Mouse (Mus musculus) gonadal fat pad, adult 2 months (tissue): ENCODE data around the gene Pcbp2. TPM values are rescaled to one million over a fixed set of nuclear protein-coding genes. Genes with fewer than 3 reads are reported as not detected.

ENCODE experiments used
- DNase-seq: peaks from one replicate; pipeline ENCODE4 v3.0.0-alpha.2; 2012; ENCODE audit warnings: low read depth
- polyA plus RNA-seq: library from polyadenylated mRNA; depleted of rRNA; stranded (reverse); fragments of >200 nt; gene quantifications from 2 replicates; pipeline ENCODE4 v1.2.3, GENCODE M21; 2012

The Pcbp2 gene
- polyA plus RNA-seq, 1 experiment: 357 TPM

DNA sequence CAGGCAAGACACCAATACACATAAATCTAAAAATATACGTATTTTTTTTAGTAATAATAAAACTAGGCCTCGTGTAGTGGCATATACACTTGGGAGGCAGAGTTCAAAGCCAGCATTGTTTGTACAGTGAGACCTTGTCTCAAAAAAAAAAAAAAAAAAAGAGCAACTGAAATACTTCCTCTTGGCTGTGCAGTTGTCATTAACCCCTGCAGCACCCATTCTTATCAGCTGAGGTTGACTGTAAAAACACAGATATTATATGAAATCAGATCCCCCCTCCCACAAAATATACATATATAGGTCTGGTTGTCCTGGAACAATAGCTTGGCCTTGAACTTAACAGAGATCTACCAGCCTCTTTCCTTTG, 36.1 kb downstream of the Pcbp2 start:
- DNase-seq: no peak

DNA sequence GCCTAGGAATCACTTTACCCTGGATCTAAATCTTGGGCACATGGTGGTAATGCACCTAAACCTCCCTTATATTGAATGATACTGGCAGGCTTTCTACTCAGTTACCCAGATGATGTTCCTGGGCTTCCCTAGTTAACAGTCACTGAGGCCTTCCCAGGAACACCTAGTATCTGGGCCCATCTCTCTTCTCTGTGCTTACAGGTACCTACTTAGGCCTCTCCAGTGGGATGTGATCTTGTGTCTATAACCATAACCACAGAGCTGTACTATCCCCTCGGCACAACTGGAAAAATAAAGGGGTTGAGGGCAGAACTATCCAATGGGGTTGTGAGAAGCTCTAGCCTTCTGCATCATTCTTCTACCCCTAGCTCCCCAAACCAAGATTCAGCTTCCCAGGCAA, 36.5 kb downstream of the Pcbp2 start:
- DNase-seq: no peak

DNA sequence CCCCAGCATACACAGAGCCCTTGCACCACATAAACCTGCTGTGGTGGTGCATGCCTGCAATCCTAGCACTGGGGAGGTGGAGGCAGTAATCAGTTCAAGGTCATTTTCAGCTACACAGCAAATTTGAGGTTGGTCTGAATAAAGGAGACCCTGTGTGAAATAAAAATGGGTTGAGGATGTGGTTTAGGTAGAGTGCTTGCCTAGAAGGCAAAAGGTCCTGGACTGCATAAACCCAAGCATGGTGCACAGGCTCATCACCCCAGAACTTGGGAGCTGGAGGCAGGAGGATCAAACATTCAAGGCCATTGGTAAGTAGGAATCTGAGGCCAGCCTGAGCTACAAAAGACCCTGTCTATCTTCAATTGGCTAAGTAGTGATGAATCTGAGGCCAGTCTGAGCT, 37.2 kb downstream of the Pcbp2 start:
- DNase-seq: no peak

DNA sequence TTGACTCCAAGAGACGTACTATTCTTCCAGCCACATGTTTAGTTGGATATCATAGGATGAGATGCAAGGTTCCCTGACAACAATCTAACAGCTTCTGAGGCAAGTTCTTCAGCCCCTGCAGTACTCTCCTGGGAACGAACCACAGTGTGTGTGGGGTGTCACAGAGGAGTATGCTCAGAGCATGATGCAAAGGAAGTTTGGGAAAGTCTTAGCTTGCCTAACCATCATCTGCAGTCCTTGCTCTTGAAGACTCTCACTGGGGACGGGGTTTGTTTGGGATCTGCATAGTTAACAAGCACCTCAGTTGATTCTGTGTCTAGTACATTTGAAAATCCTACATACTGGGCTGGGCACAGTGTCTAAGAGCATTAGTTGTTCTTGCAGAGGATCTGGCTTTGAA, 38.0 kb downstream of the Pcbp2 start:
- DNase-seq: no peak

DNA sequence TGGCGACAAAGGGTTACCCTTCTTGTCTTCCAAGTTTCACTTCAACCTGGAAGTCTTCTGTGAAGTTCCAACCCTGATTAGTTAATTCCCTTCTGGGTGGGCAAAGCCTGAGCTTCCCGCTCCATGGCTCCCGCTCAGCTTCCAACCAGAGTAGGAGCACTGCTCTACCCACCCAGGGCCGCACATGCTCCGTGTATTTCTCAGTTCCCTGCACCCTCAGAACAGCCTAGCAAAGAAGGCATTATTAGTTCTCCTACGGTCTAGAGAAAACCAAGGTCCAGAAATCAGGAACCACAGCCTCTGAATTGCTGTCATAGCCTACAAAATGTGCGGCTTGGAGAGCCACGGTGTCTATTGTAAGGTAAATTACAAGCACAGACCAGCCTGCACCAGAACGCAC, 39.8 kb downstream of the Pcbp2 start:
- no peak for DNase-seq

DNA sequence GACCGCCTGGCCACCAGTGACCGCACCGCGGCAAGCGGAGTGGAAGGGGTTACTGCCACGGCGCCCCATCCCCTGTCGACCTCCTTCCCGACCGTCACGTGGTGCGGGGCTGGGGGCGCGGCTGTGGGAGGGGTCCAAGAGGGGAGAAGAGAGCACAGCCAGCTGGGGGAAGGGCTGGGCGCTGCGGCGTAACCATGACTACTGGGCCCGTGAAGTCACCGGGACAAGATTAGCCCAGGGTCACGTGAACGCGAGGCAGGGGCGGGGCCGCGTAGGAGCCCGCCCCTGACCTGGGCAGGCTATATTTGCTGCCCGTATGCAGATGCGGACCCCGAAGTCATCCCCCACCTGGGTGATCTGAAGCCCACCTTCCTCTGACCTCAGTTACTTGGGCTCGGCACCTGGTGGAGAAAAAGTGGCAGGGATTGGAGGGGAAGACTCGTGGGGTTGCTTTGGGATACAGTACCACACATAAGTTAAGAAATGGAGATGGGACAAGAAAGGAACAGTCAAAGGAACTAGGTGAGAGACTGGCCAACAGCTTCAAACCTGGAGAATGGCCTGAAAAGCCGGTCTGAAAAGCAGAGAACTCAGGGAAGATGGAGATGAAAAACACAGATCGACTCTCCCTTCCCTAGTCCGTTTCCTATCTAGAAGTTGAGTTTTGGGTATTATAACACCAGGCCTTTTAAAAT, 40.4 kb downstream of the Pcbp2 start:
- DNase-seq: no peak

DNA sequence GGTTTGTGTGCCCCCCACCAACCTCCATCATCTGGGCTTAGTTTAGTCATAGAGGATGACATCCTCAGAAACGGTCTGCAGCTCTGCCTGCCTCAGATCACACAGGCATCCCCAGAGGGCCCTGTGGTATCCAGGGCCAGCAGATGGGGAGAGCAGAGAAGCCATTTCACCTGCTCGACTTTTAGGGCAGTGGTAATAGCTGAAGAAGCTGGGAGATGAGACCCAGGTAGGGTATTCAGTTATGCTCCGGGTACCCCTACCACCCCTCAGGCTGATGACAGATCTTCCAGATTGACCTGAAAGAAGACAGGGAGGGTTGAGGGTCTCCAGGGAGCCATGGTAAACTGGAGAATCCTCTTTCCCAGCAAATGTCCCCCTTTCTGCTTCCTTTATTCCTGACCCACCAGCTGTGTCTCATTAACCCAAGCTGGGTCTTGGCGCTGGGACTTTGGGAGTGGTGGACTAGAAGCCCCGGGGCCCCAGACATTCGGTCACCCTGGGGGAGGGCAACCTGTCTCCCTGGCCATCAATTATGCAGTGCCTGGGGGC, 41.0 kb downstream of the Pcbp2 start:
- DNase-seq: no peak

DNA sequence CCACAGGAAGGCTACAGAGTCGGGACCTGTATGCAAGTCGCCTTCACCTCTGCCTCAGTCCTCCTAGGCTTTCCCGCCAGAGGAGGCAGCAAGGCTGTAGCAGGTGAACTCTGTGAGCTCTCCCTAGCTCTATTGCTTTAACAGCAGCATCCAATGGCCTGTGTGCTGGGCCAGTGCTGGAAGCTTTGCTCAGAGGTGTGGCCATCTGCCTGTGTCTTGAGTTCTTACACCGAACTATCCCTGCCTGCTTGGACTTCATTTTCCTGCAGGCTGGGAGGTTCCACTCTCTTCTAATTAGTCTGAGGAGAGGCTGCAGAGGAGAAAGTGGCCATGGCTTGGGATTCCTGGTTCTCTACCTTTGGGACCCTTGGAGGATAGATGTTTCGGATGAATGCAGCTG, 41.7 kb downstream of the Pcbp2 start:
- DNase-seq: no peak

DNA sequence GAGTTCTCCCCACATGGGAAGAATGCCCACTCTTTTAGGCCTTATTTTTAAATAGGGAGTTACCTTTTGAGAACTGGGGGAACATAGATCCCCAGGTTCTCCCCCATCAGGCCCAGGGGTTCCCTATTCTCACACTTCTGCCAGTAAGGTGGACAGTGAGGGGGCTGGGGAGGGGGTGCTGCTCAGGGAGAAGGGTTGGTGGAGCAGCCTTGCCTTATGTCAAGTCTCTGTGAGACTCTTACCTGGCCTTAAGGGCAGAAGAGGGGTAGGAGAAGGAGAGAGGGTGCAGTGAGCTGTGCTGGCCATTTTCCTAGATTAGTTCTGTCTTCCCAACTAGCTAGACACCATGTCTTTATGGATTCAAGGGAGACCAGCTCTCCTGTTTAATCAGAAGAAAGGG, 42.1 kb downstream of the Pcbp2 start:
- no peak for DNase-seq

DNA sequence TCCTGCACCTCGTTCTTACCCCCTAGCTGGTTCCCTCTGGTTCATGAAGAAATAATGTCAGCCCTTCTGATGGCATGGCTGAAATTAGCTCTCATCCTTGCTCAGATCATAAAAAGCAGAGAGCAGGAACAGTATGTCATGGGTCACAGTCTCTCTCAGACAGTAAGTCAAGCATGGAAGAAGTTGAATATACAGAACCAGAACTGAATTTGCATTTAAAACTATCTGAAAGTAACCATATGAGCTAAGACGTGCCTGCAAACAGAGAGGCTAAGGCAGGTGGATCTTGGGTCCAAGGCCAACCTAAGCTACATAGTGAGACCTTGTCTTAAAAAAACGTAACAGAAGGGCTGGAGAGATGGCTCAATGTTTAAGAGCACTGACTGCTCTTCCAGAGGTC, 42.7 kb downstream of the Pcbp2 start:
- no peak for DNase-seq

DNA sequence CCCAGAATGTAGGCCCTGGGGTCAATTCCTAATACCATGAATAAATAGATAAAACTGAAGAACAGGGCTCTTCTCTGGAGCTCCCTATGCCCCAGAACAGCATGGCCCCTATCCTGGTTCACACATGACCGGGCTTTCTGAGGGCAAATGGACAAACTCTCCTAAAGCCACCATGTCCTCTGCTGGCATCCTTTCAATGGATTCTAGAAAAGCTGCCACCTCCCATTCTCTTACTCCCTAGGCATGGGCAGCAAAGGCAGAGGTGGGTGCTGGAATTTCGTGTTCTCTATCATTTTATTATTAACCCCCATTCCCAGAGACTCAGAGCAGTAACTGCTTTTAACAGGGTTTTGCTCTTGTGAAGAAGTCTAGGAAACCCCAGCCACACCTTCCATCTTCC, 44.9 kb downstream of the Pcbp2 start:
- DNase-seq: no peak

DNA sequence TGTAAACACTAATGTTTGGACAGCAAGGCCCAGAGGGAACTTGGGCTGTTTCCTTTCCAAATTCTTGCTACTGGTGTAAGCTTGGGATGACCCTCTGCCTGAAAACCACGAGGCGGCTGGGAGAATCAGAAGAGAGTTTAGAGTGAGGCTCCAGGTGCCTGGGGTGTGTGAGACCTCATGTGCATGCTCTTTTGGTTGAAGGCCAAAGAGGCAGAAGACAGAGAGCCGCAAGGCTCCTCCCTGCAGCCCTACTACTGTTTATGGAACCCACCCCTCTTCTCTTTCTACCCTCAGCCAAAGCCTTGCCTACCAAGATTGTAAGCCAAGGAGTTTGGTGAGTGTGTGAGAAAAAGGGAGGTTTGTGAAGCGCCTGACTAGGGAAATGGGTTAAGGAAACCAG, 45.5 kb downstream of the Pcbp2 start:
- no peak for DNase-seq

DNA sequence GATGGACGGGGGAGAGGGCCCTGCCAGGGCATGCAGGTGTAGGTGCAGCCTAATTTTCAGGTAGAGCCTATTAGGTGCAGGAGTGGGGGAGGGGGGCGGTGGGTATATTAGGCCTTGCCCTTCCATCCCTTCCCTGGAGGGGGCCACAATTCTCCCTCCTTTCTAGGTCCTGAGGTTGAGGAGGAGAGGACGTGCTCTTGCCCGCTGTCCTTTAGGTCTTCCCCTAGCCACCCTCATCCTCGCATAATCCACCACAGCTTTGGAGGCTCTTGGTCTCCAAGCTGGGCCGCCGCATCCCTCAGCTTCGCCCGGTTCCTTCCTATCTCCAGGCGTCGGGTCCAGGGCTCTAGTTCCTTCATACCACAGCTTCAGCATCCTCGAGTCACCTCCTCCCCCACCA, 46.0 kb downstream of the Pcbp2 start:
- DNase-seq: no peak

DNA sequence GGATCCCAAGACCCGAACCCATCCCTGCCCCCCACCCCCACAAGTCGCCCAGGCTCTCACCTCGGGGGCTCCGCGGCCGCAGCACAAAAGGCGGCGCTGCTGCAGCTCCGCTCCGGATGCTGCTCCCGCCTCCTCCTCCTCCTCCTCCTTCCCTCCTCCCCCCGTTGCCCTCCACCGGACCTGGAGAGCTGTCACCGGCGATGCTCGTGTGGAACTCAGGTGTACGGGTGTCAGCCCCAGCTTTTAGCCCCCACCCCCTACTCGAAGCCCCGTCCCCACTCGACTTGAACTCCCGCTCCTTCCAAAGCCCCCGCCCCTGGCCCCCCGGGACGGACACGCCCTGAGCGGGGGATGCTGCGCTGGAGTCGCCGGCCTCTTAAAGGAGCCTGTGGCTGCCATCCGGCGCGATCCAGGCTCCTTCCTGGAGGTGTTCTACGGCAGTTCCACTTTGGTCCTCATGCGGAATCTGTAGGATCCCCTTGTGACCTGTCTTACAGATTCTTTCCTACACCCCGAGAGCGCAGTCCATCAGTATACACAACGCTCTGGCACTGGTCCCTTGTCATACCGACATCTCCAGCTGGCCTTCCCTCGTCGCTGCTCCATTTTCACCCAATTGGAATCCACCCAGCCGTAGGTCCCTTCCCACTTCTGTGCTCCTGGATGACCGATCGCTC, 46.5 kb downstream of the Pcbp2 start, which contains the start of gene Map3k12:
TSS of gene Map3k12 (minus strand) at position 337 of the 677 bp plus-strand sequence.
- peak; percentile 24 for DNase-seq

DNA sequence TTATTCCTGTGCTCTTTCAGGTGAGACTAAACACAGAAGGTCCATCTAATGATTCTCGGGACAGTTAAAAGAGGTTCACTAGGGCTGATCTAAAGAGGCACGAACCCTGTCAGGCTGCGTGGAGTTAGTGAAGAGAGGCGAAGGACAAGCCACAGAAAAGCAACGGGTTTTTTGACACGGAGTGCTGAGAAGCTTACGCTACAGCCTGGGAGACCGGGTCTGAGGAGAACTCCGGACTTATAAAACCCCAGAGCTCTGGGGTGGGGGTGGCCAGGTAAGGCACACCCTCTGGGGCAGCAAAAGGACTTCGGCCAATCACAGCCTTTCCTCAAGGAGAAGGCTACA, 47.3 kb downstream of the Pcbp2 start:
- no peak for DNase-seq

DNA sequence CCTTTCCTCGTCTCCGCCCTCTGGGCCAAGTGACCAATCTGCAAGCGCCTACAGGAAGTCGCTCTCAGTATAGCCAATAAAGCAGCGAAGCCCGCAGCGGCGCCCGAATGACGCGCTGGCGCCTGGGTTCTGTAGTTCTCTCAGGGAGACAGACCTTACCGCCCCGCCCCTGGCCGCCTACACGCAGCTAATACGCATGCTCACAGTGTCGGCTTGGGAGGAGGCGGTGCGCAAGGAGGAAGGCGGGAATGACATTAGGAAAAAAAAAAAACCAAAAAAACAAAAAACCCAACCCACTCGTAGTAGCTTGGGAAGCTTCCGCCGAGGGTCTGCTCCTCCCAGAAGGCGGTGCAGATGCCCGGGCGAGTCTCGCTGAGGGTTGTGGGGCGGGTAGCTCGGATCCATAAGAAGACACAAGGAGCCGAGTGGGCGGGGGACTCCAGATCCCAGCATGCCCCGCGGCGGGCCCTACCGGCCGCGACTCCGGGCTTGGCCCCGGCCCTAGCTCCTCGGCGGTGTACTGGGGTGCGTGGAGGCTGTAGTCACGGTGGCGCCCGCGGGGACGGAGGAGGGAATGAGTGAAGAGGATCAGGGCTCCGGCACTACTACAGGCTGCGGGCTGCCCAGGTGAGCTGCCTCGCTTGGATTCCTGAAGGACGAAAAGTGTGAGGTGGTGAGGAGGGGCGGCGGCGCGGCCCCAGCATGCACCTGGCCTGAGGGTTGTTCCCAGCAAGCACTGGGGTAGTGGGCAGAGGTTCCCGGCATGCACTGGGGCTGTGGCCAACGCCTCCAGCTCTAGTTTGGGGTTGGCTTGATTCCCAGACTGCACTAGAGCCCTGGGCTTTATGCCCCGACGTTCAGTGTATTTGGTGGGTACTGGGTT, 47.9 kb downstream of the Pcbp2 start, which contains the start of gene Tarbp2:
TSS of gene Tarbp2 (plus strand) at position 217 of the 883 bp plus-strand sequence.
- peak; percentile 99 for DNase-seq

DNA sequence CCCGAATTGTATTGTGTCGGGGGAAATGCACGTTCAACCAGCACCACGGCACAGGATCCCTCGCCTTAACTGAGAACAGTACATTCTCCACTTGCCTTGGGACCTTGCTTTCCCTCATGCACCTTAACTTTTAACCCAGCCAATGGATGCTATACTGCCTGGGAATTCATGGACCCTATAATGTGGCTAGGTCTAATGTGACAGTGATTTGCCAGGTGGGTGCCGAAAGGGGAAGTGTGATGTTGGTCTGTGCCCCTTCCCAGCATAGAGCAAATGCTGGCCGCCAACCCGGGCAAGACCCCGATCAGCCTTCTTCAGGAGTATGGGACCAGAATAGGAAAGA, 48.5 kb downstream of the Pcbp2 start:
- no peak for DNase-seq

DNA sequence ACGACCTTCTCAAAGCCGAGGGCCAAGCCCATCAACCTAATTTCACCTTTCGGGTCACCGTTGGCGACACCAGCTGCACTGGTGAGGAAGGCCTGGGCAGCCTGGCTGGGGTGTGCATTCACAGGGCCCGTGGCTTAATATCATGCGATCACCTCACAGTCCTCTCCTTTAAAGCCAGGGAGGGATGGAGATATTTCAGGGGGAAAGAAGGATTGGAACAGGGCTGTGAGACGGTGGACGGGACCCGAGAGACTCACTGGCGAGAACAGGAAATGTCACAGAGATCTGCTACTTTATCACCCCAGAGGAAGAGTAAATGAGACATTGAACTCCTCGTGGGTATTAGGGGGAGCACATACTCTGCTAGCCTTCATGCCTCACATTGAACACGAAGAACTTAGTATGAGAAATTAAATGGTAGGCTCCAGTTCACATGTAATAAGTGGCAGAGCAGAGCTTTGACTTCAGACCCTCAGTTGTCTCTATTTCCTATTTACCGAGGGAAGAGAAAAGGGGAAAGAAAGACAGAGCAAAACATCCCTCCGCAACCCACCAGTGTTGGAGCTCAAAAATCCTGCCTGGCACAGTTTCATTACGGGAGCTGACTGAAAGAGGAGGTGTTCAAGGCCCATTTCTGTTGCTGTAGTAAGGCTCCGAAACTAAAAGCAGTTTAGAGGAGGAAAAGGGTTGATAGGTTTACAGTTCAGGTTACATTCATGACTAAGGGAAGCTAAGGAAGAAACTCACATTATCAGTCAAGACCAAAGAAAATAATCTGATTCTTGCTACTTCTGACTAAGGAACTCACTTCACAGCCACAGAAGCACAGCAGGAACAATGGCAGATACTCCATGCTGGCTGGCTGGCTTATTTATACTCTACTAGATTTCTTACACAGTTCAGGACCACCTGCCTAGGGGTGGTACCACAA, 49.1 kb downstream of the Pcbp2 start:
- no peak for DNase-seq

DNA sequence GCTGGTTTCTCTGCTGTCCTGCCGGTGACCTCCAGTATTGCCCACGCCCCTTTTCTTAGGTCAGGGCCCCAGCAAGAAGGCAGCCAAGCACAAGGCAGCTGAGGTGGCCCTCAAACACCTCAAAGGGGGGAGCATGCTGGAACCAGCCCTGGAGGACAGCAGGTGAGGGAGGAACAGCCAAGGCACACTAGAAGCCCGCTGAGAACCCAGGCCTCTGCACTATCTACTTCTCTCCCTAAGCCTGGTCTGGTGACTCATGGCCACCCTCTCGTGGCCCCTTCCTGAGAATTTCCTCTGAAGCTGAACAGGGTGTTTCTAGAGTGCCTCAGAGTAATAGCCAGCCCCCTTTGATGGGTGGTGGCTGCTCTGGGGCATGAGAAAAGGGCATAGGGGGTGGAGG, 50.1 kb downstream of the Pcbp2 start:
- DNase-seq: no peak

DNA sequence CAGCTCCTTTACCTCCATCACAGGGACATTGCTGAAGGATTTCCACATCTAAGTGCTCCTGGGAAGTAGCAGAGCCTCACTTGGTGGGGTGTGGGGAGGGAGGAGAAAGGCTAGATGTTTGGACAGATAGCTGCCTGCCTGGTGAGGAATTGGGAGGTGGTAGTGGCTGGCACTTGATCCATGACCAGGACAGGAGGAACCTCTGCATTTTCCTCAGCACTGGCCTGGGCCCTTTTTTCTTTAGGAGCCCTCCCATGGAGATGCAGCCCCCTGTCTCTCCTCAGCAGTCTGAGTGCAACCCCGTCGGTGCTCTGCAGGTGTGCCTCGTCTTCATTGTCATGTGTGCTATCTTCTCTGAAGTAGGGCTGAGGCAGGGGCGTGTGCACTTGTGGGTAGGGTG, 51.1 kb downstream of the Pcbp2 start:
- DNase-seq: no peak

DNA sequence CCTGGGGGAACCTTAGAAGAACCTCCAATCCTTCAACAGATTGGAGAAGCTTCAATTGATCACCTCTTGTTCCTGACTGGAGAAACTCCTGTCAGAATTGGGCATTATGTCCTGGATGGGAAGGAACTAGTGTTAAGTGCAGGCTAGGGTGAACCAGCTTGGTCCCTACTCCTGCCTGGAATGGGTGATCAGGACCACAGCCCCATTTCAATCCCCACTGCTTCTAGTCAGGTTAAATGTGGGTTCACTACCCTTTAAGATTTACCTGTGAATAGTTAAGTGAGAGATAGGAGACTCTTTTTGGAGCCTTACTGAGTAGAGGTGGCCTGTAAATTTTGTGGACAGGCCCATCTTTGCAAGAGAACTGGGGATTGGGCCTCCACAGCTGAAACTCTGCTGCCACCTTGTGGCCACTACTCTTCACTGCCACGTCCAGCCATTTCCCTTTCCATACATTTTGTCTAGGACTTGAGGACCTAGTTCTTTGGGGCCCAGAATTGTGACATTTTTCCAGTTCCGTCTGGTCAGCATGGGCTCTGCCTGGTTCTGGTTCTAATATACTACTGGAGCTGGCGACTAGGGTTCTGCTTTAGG, 54.6 kb downstream of the Pcbp2 start, which contains the start of gene Npff:
TSS of gene Npff (minus strand) at position 51 of the 594 bp plus-strand sequence.
- DNase-seq: no peak
